Mouse (Mus musculus): ENCODE results near the gene Mocs1. TPM values are rescaled to one million over a fixed set of nuclear protein-coding genes. Genes with fewer than 3 reads are reported as not detected.

The Mocs1 gene
- 100 to 1,000 TPM in 10 of 26 experiments, 10 to 100 TPM in 16; 37.1 to 180 (median 76.9) TPM for total RNA-seq (2018; cell fraction: chromatin; rRNA removed)
- 10 to 100 TPM; 18.5 to 64.8 (median 35.4) TPM for total RNA-seq (2018; cell fraction: cytosol; rRNA removed)
- 100 to 1,000 TPM in 6 of 26 experiments, 10 to 100 TPM in 20; 28.6 to 125 (median 67.3) TPM for total RNA-seq (2018; cell fraction: nucleus; rRNA removed)
- 16.9 to 23.8 TPM (median 19.3 TPM) in 3 replicates for polyA plus RNA-seq (2018)

DNA sequence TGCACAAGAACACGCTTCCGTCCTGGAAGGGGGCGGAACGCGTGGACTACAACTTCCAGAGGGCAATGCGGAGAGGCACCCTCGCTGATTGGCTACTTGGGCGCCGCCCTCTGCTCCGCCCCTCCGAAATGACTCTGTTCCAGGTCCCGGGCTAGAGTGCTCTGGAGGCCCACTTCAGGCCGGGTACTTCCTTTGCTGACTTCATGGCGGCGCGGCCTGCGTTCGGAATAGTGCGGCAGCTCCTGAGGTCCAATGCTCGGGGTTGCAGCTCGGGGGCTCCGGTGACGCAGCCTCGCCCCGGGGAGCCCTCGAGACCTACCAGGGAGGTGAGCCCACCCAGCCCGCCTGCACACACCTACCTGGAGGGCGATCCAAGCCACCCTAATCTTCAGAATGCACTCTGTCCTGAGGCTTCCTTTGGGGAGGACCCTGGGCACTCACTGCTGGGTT lies at the start of gene Mocs1:
Gene Mocs1, plus strand, starts transcription at position 124 of the 450 bp plus-strand sequence.
- Histone ChIP-seq H3K27ac (peak within 1 kb of the TSS; percentile 80), H3K4me3 (ENCODE audit: inconsistent target) (peak within 1 kb of the TSS; percentile 86), H3K36me3 (ENCODE audit: inconsistent target) (peaks cover under 1% of the 10 kb centered on the region; the same call in 1 of the 2 replicates), H3K79me2 (ENCODE audit: inconsistent target) (peaks cover 48% of the 10 kb centered on the region)
- WGBS (ENCODE audit: missing documents) = under 1% methylated on average over 28 of the region's 28 CpGs

DNA sequence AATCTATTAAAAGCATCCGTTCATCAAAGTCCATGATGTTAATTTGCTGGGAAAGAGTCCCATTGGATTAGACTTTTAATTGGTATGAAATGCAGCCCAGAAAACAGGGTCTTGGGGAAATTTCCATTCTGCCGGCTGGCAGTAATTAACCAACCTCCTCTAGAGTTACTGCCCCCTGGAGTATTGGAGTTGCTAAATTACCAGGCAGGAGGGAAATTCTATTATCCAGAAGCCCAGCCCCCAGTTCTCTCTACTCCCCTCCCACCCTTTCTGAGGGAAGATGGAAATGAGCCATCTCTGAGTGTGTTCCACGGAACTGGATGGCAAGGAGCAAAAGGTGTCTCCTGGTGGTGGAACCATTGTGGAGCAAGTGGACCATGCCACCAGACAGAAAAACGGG lies 48.5 kb upstream of the Mocs1 start:
- Histone ChIP-seq H3K36me3 (ENCODE audit: inconsistent target) (no peaks in the 10 kb centered on the region), H3K27ac (no peak overlapping the region), H3K4me3 (ENCODE audit: inconsistent target) (no peak overlapping the region), H3K79me2 (ENCODE audit: inconsistent target) (no peaks in the 10 kb centered on the region)
- 93% methylated on average over 4 of the region's 4 CpGs for WGBS (ENCODE audit: missing documents)

DNA sequence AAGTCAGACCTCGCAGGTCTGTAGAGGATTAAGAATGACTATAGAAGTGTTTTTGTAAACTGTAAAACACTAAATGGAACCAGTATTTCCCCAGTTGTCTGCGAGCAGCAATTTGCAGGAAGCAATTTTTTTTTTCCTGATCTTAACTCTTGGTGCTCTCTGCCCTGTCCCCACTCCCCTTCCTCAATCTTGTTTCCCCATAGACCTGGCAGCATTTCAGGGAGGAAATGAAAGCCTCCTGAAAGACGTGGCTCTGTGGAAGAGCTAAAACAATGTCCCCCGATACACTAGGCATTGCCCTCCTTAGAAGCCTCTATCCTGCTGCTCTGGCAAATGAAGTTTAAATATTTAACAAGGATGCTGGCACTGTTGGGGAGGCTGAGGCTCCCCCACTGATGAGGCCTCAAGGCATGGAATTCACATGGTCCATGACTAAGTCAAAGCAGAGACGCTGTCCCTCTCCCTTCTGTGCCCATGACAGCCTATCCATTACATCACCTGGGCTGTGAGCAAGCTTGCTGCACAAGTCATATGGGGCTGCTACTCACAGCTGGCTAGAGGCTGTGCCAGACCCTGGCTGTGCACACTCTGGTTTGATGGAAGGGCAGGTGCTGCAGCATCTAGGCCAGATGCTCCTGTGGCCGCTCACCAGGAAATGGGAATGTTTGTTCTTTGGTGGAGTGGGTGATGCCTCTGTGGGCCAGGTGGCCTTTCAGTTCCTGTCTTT lies 43.8 kb upstream of the Mocs1 start:
- Histone ChIP-seq H3K36me3 (ENCODE audit: inconsistent target) (no peaks in the 10 kb centered on the region), H3K4me3 (ENCODE audit: inconsistent target) (no peak overlapping the region), H3K27ac (no peak overlapping the region), H3K79me2 (ENCODE audit: inconsistent target) (no peaks in the 10 kb centered on the region)
- 16% methylated on average over 6 of the region's 6 CpGs for WGBS (ENCODE audit: missing documents)

DNA sequence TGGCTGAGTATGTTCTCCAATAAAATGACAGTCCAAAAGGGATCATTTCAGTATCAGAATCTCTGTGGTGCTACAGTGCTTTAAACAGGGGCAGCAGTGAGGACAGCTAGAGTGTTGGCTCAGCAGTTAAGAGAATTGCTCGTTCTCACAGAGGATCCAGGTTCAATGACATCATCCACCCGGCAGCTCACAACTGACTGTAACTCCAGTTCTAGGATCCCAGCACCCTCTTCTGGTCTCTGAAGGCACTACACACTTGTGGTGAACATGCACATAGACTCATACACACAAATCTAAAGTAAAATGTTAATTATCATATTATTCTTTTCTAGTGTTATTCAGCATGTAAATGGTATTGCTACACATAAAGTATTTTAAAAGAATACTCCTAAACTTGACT lies 40.4 kb upstream of the Mocs1 start:
- no peak overlapping the region for H3K27ac ChIP-seq
- WGBS (ENCODE audit: missing documents) = 95% methylated on average over 2 of the region's 2 CpGs
- no peaks in the 10 kb centered on the region for H3K79me2 ChIP-seq (ENCODE audit: inconsistent target)
- H3K4me3 ChIP-seq (ENCODE audit: inconsistent target) = no peak overlapping the region
- no peaks in the 10 kb centered on the region for H3K36me3 ChIP-seq (ENCODE audit: inconsistent target)

DNA sequence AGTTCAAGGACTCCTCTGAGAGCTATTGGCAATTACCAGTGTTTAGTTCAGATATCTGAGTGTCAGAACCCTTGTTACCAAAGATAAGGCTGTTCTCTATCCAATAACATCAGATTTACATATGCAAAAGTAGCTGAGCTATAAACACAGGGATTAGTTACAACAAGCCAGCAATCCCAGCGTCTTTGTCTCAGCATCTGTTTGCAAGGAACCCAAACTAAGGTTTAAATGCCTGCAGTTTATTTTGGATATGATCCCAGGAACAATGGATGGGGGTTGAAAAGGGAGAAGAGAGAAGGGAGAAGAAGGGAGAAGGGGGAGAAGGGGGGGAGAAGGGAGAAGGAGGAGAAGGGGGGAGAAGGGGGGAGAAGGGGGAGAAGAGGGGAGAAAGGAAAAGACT lies 35.4 kb upstream of the Mocs1 start:
- Histone ChIP-seq H3K27ac (no peak overlapping the region), H3K79me2 (ENCODE audit: inconsistent target) (no peaks in the 10 kb centered on the region), H3K36me3 (ENCODE audit: inconsistent target) (no peaks in the 10 kb centered on the region), H3K4me3 (ENCODE audit: inconsistent target) (no peak overlapping the region)
- WGBS (ENCODE audit: missing documents) = 60% methylated on average over 1 of the region's 1 CpGs

DNA sequence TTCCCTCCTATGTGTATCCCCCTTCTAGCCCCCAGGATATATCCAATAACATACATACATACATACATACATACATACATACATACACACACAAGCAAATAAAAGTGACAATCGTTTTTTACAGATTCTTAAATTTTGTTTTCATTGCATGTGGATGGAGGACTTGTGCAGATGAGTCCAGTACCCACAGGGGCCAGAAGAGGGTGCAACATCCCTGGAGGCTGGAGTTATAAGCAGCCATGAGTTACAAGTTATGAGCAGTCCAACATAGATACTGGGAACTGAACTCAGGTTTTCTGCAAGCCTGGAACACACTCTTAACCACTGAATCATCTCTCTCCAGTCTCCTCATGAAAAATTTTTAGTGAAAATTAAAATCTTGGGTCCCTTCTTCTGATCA lies 33.3 kb upstream of the Mocs1 start:
- Histone ChIP-seq H3K27ac (no peak overlapping the region), H3K79me2 (ENCODE audit: inconsistent target) (no peaks in the 10 kb centered on the region), H3K4me3 (ENCODE audit: inconsistent target) (no peak overlapping the region), H3K36me3 (ENCODE audit: inconsistent target) (no peaks in the 10 kb centered on the region)
- WGBS (ENCODE audit: missing documents) = no CpG with 5 or more reads among the region's 1 CpGs

DNA sequence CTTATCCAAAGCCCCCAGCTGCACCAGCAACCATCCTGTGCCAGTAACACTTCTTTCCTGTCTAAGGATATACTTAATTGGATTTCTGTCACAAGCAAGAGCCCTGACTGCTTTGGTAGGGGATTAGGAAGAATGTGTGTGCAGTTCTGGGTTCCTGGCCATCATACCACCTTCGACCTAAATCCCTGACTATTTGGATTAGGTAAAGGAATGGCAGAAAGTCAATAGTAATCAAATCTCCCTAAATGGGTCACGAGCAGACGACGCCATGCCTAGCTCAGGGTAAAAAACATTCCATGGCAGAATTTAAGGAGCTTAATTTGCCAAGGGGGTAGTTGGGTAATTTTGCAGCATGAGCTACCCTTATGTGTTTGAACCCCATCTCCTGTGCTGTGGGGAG lies 28.6 kb upstream of the Mocs1 start:
- no peak overlapping the region for H3K4me3 ChIP-seq (ENCODE audit: inconsistent target)
- no peak overlapping the region for H3K27ac ChIP-seq
- WGBS (ENCODE audit: missing documents) = 83% methylated on average over 4 of the region's 4 CpGs
- H3K36me3 ChIP-seq (ENCODE audit: inconsistent target) = no peaks in the 10 kb centered on the region
- H3K79me2 ChIP-seq (ENCODE audit: inconsistent target) = no peaks in the 10 kb centered on the region

DNA sequence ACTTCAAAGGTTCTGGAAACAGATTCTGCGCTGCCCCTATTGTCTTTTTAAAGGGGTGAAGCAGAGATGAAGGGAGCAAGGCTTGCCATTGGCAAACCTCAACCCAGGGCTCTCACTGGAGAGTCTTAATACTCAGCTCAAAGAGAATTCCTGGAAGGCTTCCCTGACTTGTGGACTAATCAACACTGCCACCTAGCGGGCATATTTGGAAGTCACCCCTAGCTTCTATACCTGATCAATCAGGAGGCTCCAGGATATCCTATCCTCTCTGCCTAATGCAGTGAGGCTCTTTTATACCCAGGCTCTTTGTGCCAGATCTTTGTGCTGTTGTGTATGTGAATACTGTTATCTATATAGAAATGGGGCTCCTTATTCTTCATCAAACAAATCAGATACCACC lies 28.0 kb upstream of the Mocs1 start:
- Histone ChIP-seq H3K36me3 (ENCODE audit: inconsistent target) (no peaks in the 10 kb centered on the region), H3K79me2 (ENCODE audit: inconsistent target) (no peaks in the 10 kb centered on the region), H3K27ac (no peak overlapping the region), H3K4me3 (ENCODE audit: inconsistent target) (no peak overlapping the region)
- WGBS (ENCODE audit: missing documents) = 12% methylated on average over 2 of the region's 2 CpGs

DNA sequence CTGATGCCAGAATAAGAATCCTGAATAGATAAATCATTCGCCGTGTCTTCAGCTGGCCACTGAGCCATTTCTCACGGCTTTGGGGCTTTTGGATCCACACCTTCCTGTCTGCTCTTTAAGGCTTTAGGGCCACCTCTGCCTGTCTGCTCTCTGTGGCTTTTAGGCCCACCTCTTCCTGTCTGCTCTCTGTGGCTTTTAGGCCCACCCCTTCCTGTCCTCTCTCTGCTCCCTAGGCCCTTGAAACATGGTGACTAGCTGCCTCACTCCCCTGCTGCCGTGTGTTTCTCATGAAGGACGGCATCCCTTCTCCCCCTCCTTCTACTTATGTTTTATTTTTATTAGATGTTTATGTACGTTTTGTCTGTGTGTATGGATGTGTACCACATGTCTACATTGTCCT lies 25.0 kb upstream of the Mocs1 start:
- H3K4me3 ChIP-seq (ENCODE audit: inconsistent target) = no peak overlapping the region
- no peaks in the 10 kb centered on the region for H3K36me3 ChIP-seq (ENCODE audit: inconsistent target)
- no peak overlapping the region for H3K27ac ChIP-seq
- H3K79me2 ChIP-seq (ENCODE audit: inconsistent target) = no peaks in the 10 kb centered on the region
- 32% methylated on average over 5 of the region's 6 CpGs for WGBS (ENCODE audit: missing documents)

DNA sequence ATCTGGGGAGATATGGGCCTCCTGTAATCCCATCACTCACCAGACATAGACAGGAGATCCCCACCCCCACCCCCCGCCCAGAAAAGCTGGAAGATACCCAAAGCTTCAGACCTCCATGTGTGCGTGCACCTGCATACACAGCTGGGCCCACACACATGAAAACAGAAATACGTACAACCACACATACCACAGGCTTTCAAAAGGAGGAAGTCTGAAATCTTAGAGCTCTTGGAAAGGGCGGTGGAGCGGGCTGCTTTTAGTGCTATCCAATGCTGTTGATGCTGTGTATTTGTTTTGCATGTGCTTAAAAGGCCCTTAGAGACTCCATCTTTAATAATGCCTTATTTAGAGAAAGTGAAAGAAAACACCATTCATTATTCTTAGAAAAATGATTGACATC lies 22.2 kb upstream of the Mocs1 start:
- Histone ChIP-seq H3K79me2 (ENCODE audit: inconsistent target) (no peaks in the 10 kb centered on the region), H3K27ac (no peak overlapping the region), H3K4me3 (ENCODE audit: inconsistent target) (no peak overlapping the region), H3K36me3 (ENCODE audit: inconsistent target) (no peaks in the 10 kb centered on the region)
- WGBS (ENCODE audit: missing documents) = 6% methylated on average over 3 of the region's 5 CpGs

DNA sequence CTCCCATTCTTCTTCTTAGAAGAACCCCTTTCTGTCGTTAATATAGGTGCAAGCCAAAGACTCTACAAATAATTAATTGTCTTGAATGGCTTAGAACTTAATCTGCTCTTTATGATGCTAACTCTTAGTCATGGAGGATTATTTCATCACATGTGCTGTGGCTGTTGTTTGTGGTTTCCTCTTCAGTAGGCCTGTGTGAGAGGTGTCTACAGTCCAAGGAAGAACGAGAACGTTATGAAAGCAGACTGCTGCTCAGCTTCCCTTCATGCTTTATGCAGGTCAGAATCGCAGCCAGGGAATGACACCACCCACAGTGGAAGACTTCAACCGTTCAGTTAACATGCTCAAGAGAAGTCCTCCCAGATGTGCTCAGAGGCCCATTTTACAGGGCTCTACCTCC lies 15.2 kb upstream of the Mocs1 start:
- WGBS (ENCODE audit: missing documents) = 13% methylated on average over 5 of the region's 5 CpGs
- no peaks in the 10 kb centered on the region for H3K79me2 ChIP-seq (ENCODE audit: inconsistent target)
- no peak overlapping the region for H3K4me3 ChIP-seq (ENCODE audit: inconsistent target)
- H3K36me3 ChIP-seq (ENCODE audit: inconsistent target) = no peaks in the 10 kb centered on the region
- no peak overlapping the region for H3K27ac ChIP-seq

DNA sequence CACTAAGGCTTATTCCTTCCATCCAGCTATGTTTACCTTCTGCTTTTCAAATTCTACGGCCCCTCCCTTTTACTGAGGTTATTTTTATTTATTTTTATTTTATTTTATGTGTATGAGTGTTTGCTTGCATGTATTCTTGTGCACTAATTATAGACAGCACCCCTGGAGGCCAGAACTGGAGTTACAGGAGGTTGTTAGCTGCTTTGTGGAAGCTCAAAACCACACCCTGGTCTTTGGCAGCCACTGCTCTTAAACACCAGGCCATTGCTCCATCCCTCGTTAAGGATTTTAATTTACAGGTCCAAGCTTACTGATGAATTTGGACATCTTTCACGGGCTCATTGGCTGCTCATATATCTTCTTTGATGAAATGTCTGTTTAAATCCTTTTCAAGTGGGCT lies 14.6 kb upstream of the Mocs1 start:
- no peak overlapping the region for H3K27ac ChIP-seq
- no peaks in the 10 kb centered on the region for H3K36me3 ChIP-seq (ENCODE audit: inconsistent target)
- H3K4me3 ChIP-seq (ENCODE audit: inconsistent target) = no peak overlapping the region
- no peaks in the 10 kb centered on the region for H3K79me2 ChIP-seq (ENCODE audit: inconsistent target)
- WGBS (ENCODE audit: missing documents) = 83% methylated on average over 3 of the region's 3 CpGs

DNA sequence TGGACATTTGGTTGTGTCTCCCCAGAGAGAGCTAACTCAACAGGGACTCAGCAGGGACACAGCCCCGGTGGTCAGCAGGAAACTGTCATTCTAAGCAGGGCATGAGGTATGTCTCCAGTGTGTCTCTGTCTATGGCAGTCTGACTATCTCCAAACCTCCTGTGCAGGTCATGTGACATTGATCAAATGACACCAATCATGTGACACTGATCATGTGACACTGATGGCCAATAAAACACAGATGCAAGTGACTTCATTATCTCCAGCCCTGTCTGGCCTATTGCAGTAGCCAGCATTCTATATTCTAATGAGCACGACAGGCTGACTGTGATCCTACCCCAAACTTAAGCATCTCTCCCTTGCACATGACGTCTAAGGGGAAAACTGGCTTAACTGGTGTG lies 11.9 kb upstream of the Mocs1 start:
- 87% methylated on average over 3 of the region's 3 CpGs for WGBS (ENCODE audit: missing documents)
- no peaks in the 10 kb centered on the region for H3K36me3 ChIP-seq (ENCODE audit: inconsistent target)
- no peak overlapping the region for H3K27ac ChIP-seq
- H3K4me3 ChIP-seq (ENCODE audit: inconsistent target) = no peak overlapping the region
- no peaks in the 10 kb centered on the region for H3K79me2 ChIP-seq (ENCODE audit: inconsistent target)

DNA sequence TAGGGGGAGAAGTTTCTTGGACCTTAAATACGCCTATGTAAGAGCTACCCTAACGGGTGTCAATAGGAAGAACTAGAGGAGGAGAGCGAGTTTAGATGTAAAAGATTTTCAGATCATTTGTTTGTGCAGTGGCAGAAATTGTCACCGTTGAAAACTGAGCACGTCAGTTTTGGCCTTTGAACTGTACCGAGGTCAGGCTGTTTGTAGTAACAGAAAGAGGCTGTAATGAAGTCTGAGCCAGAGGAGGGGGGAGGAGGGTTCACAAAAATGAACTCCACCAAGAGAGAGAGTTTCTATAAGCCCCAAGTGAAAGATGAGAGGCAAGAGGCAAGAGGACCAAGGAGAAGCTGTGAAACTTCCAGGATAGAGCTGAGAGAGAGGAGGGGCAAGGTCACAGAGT lies 8.3 kb upstream of the Mocs1 start:
- Histone ChIP-seq H3K36me3 (ENCODE audit: inconsistent target) (no peaks in the 10 kb centered on the region), H3K4me3 (ENCODE audit: inconsistent target) (no peak overlapping the region), H3K27ac (no peak overlapping the region), H3K79me2 (ENCODE audit: inconsistent target) (no peaks in the 10 kb centered on the region)
- WGBS (ENCODE audit: missing documents) = 82% methylated on average over 6 of the region's 6 CpGs

DNA sequence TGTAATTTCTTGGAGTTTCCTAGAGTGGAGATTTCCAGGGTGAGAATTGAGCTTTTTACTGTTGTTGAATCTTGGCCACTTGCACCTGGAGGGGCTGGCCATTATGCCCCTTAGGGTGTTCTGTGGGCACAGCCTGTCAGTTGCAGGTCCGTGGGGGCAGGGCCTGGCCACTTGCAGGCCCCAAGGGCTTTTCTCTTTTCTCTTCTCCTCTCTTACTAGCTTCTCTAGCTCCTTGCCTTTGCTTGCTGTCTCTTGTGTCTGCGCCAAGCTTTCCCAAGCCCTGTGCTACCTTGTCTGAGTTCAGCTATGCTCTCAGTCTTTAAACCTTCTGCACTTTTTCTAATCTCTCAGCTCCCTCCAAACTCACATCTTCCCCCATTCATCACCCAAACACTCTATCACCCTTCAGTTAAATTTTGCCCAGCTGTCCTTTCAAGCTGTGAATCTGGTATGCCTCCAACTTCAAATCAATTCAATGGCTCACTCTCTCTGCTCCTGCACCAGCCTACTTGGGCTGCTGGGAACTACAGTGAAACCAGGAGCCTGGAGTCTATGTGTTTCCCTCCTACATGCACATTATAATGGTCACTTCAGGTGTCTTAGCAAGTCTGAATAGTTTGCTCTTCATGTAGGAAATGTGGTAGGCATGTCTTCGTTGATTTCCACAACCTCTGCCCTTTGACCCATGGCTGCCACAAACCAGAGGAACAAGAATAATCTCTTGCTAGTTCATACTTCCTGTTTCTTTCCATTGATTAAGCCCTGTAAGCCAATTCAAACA lies 5.7 kb upstream of the Mocs1 start:
- no peaks in the 10 kb centered on the region for H3K36me3 ChIP-seq (ENCODE audit: inconsistent target)
- H3K27ac ChIP-seq = no peak overlapping the region
- no peak overlapping the region for H3K4me3 ChIP-seq (ENCODE audit: inconsistent target)
- H3K79me2 ChIP-seq (ENCODE audit: inconsistent target) = no peaks in the 10 kb centered on the region
- 65% methylated on average over 3 of the region's 3 CpGs for WGBS (ENCODE audit: missing documents)
